Mouse (Mus musculus) embryo, embryonic 11.5 days (tissue): ENCODE data around the gene Kif4.
A peak's percentile ranks its signal among the peaks of the same experiment; 100 is the strongest.

Source experiments
- DNase-seq: peaks from one replicate; pipeline ENCODE4 v3.0.0-alpha.2; 2012; ENCODE audit warnings: low read depth, low spot score

The Kif4 gene

GRCm38 (mm10) chrX:100730266-100730665, 104.7 kb downstream of the Kif4 start:
- DNase-seq: no peak

DNA sequence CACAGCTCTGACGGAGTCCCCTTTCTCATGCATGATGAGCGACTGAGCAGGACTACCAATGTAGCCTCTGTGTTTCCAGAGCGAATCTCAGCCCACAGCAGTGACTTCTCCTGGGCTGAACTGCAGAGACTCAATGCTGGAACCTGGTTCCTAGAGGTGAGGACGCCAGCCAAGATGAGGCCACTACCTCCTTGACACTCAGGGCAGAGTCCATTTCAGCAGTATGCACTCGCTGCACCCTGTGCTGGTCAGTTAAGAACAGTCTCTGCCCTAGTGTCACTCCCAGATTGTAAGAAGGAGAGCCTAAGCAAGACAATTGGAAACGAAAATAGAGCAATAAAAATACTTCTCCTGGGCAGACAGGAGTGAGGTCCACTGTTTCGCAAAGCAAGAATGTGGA, 108.8 kb downstream of the Kif4 start:
- no peak for DNase-seq

- no peak for DNase-seq
These were observed 113.4 kb downstream of the Kif4 start for GRCm38 (mm10) chrX:100738918-100739317.

- DNase-seq: no peak
These were observed 113.9 kb downstream of the Kif4 start for GRCm38 (mm10) chrX:100739443-100739842.

GRCm38 (mm10) chrX:100740785-100741184, 115.2 kb downstream of the Kif4 start:
- DNase-seq: no peak

GRCm38 (mm10) chrX:100741940-100742339, 116.4 kb downstream of the Kif4 start:
- DNase-seq: peak; percentile 41

- no peak for DNase-seq
These were observed 140.3 kb downstream of the Kif4 start for GRCm38 (mm10) chrX:100765855-100766254.

DNA sequence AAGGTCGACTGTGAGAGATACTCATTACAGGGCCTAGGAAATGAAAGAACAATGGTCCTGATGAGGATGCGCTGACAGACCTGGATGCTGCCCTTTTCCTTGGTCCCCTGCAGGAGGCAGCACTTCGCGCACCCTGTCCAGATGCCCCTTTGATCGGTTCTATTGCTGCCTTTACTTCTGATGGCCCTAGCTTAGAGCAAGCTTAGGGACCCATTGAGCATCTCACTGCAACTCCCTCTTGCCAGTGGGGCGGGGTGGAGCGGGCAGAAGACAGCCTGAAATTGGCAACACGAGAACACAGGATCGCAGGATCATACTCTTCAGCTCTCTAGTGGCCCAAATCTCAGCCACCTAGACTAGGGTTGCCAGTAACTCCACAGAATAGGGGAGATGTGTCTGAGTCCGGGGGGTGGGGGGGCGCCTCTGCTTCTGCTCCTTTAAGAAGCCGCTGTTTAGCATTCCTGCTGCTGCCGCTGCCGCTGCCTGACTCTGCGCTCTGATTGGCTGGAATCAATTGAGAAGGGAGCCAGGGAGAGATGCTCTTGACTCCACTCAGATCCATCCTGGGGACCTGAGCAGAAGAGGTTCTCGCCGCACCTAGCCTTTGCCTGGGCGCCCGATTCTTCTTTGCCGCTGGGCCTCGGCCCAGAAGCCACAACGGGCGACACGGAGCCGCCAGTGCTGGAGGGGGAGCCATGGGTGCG, 141.8 kb downstream of the Kif4 start, which contains the start of gene Dlg3:
TSS of gene Dlg3 (plus strand) at position 542 of the 704 bp plus-strand sequence.
- peak; percentile 39 for DNase-seq

DNA sequence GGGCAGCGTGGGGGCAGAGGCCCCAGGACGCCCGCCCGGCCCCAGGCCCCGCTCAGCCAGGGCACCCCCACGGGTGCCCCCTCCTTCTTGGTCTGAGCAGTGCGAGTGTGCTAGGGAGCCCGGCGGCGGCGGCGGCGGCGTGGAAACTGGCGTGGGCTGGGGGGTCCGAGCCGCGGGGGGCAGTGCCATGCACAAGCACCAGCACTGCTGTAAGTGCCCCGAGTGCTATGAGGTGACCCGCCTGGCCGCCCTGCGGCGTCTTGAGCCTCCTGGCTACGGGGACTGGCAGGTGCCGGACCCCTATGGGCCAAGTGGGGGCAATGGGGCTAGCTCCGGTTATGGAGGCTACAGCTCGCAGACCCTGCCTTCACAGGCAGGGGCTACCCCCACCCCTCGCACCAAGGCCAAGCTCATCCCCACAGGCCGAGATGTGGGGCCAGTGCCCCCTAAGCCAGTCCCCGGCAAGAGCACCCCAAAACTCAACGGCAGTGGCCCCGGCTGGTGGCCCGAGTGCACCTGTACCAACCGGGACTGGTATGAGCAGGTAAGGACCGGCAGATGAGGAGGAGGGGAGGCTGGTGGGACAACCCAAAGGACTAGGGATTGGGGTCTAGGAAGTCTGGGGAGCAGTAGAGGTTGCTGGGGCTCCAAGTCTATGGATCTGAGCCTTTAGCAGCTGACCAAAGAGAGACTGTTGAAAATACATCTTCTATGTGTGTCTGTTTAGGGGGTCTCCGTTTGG, 142.5 kb downstream of the Kif4 start:
- no peak for DNase-seq

- DNase-seq: no peak
These were observed 143.7 kb downstream of the Kif4 start for GRCm38 (mm10) chrX:100769281-100769680.

DNA sequence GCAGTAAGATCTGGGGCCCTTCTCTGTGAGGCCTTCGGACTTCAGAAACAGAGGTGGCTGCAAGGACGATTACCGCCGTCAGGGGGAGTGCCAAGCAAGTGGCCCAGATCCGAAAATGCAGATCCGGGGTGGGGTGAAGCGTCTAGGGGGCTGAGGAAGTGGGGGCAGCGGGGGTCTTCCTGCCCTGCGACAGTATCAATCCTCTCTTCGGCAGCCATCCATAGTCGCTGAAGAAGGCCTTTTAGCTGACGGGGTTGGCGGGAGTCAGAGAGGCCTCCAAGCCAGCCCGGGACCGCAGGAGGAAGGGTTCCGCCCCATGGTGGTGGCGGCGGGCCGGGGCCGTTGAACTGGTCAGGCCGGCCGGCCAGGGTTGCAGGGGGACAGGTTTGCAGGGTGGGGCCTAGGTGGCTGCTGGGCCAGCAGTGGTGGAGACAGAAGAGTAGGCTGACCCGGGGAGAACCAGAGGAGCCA, 148.8 kb downstream of the Kif4 start:
- no peak for DNase-seq

GRCm38 (mm10) chrX:100775405-100775804, 149.9 kb downstream of the Kif4 start:
- no peak for DNase-seq

DNA sequence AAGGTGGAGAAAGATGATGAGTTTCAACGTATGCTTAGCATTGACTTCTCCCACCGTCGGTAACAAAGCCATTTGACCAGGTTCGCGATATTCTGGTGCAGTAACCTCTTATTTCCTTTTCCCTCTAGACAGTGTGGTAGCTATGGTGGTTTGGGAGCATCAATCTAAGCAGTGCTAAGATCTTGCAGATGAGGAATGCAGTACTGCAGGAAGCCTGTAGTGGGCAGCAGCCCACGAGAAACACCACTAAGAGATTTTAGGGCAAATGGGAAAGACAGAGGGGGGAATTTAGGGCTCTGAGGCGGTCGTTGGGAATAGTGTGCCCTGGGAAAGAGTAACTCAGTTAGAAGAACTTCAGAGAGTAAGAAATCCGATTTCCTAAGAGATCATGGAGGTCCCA, 151.0 kb downstream of the Kif4 start:
- DNase-seq: peak; percentile 45
